11 mouse cellular contexts compared by ENCODE assay signal in genomic region chr4:132841493-132841892, GRCm38 (mm10). TPM values are rescaled to one million over a fixed set of nuclear protein-coding genes. Genes with fewer than 3 reads are reported as not detected.
A peak's percentile ranks its signal among the peaks of the same experiment; 100 is the strongest.
DNase-seq lines count a peak whose midpoint lies in the region; ATAC-seq and TF ChIP-seq lines count a peak whose summit lies in the region.
"Had no signal": no experiment of that assay in that cellular context is flagged by ENCODE, and none has a peak within 500 bp of the region (broad histone marks: within the 10 kb centered on the region; RNA-seq: fewer than 3 reads in every experiment).

No protein-coding gene starts in this region.

- H3ac ChIP-seq in myocyte (ENCODE audit: control insufficient read depth, insufficient read length) = peak overlapping the region; percentile 67

- peak overlapping the region; percentile 70 for H3K4me2 ChIP-seq in kidney, embryonic 15.5 days
- peak overlapping the region; percentile 74 for H3K4me2 ChIP-seq in embryonic facial prominence, embryonic 13.5 days
- peak overlapping the region; percentile 74 for H3K4me2 ChIP-seq in intestine, embryonic 16.5 days (ENCODE audit: low read depth, low read length)
- H3K4me2 ChIP-seq in myocyte (ENCODE audit: low read depth) = peak overlapping the region; percentile 67

- H3K4me1 ChIP-seq in kidney, embryonic 15.5 days = peaks cover 14% of the 10 kb centered on the region
- peaks cover 11% of the 10 kb centered on the region for H3K4me1 ChIP-seq in embryonic facial prominence, embryonic 13.5 days
- peaks cover 9% of the 10 kb centered on the region for H3K4me1 ChIP-seq in intestine, embryonic 16.5 days (ENCODE audit: control insufficient read depth, insufficient read depth, low read length)
- peaks cover 7% of the 10 kb centered on the region for H3K4me1 ChIP-seq in lung, adult 2 months (ENCODE audit: control insufficient read depth, insufficient read depth, low read length)

- H3K9ac ChIP-seq in kidney, embryonic 15.5 days = peak overlapping the region; percentile 87
- peak overlapping the region; percentile 97 for H3K9ac ChIP-seq in embryonic facial prominence, embryonic 13.5 days
- H3K9ac ChIP-seq in intestine, embryonic 16.5 days (ENCODE audit: low read depth, low read length) = peak overlapping the region; percentile 92

- H3K9me3 ChIP-seq in kidney, embryonic 15.5 days (replicated peaks) = no peaks in the 10 kb centered on the region
- no peaks in the 10 kb centered on the region for H3K9me3 ChIP-seq in embryonic facial prominence, embryonic 13.5 days
- no peaks in the 10 kb centered on the region for H3K9me3 ChIP-seq in intestine, embryonic 16.5 days (ENCODE audit: control insufficient read depth, low read length)

- no peak overlapping the region for H3K27ac ChIP-seq in kidney, embryonic 15.5 days
- H3K27ac ChIP-seq in embryonic facial prominence, embryonic 13.5 days = no peak overlapping the region
- H3K27ac ChIP-seq in intestine, embryonic 16.5 days (ENCODE audit: low read length) = no peak overlapping the region

- no peak for TF ChIP-seq CTCF in lung, adult 2 months (IDR thresholded peaks at IDR 0.05; ENCODE audit: insufficient read depth, low read length)

- peaks cover 52% of the 10 kb centered on the region for H3K79me2 ChIP-seq in myocyte (ENCODE audit: control insufficient read depth, insufficient read depth)

- no peaks in the 10 kb centered on the region for H3K27me3 ChIP-seq in kidney, embryonic 15.5 days
- H3K27me3 ChIP-seq in embryonic facial prominence, embryonic 13.5 days = no peaks in the 10 kb centered on the region
- H3K27me3 ChIP-seq in intestine, embryonic 16.5 days (replicated peaks; ENCODE audit: control insufficient read depth, insufficient read depth, low read length) = no peaks in the 10 kb centered on the region
- H3K27me3 ChIP-seq in myocyte (ENCODE audit: control insufficient read depth, insufficient read depth, insufficient read length) = no peaks in the 10 kb centered on the region
- H3K27me3 ChIP-seq: Patski had no signal

- H3K36me3 ChIP-seq in kidney, embryonic 15.5 days = peaks cover 41% of the 10 kb centered on the region
- H3K36me3 ChIP-seq in embryonic facial prominence, embryonic 13.5 days = peaks cover 41% of the 10 kb centered on the region
- 0 out of 2 replicates have a peak, but pooled peaks cover 5% of the 10 kb centered on the region for H3K36me3 ChIP-seq in intestine, embryonic 16.5 days (ENCODE audit: control insufficient read depth, insufficient read depth, low read length)
- peaks cover 23% of the 10 kb centered on the region for H3K36me3 ChIP-seq in myocyte (ENCODE audit: control insufficient read depth, insufficient read depth)

- no peak for DNase-seq in kidney, postnatal 36 days
- DNase-seq in left cerebral cortex, postnatal 36 days (ENCODE audit: low spot score in 2 of 2) = no peak
- DNase-seq in frontal cortex, postnatal 25 days (ENCODE audit: low spot score in 2 of 2) = no peak
- no peak for DNase-seq in lung, adult 2 months
- DNase-seq: cerebellum, adult 9-11 months; kidney, adult 11 months had no signal

- no peak for TF ChIP-seq POLR2A in myocyte (IDR thresholded peaks at IDR 0.05; ENCODE audit: insufficient read length, low read depth)
- TF ChIP-seq POLR2A in lung, adult 2 months (IDR thresholded peaks at IDR 0.05; ENCODE audit: borderline replicate concordance, extremely low read depth, low read depth, low read length) = no peak

- peak overlapping the region; percentile 82 for H3K4me3 ChIP-seq in kidney, embryonic 15.5 days (replicated peaks)
- H3K4me3 ChIP-seq in embryonic facial prominence, embryonic 13.5 days = peak overlapping the region; percentile 95
- H3K4me3 ChIP-seq in intestine, embryonic 16.5 days (ENCODE audit: low read length) = peak overlapping the region; percentile 90
- peak overlapping the region; percentile 74 for H3K4me3 ChIP-seq in myocyte
- H3K4me3 ChIP-seq in lung, adult 2 months (replicated peaks; ENCODE audit: extremely low read depth, low read depth, low read length) = no peak overlapping the region

- ATAC-seq in kidney, embryonic 15.5 days (replicated peaks; ENCODE audit: low FRiP score) = no peak
- no peak for ATAC-seq in embryonic facial prominence, embryonic 13.5 days (ENCODE audit: insufficient number of reproducible peaks, insufficient read depth, low FRiP score, low TSS enrichment, low read depth)
- no peak for ATAC-seq in intestine, embryonic 16.5 days
- ATAC-seq: Patski had no signal

- intact Hi-C loops in left cerebral cortex, postnatal 36 days (cut with DNase I) = loop anchor here (5.0 kb wide), 1 partner anchor 81 kb away; the partner anchor contains the start of gene Fam76a

- WGBS in kidney, embryonic 15.5 days = 73% methylated on average over 3 of the region's 3 CpGs
- 67% methylated on average over 3 of the region's 3 CpGs for WGBS in embryonic facial prominence, embryonic 13.5 days
- WGBS in intestine, embryonic 16.5 days = 68% methylated on average over 3 of the region's 3 CpGs
- WGBS in lung, adult 2 months = 82% methylated on average over 3 of the region's 3 CpGs

TF ChIP-seq in myocyte, 11 proteins besides CTCF, POLR2A, EP300 and RAD21:
- no peak for TF ChIP-seq MYOD1 (IDR thresholded peaks at IDR 0.05; ENCODE audit: control insufficient read depth in 1 of 3, insufficient read length in 2 of 3, low read depth in 2 of 3)
- TF ChIP-seq POLR2AphosphoS2 (IDR thresholded peaks at IDR 0.05; ENCODE audit: insufficient read length, low read depth) = no peak
TF ChIP-seq in myocyte: peak in this region for 0.

RNA-seq across cellular contexts. Expression of gene Ppp1r8, which starts 1.5 kb away (rescaled TPM):
- 62.6 and 66.5 TPM in 2 replicates for polyA plus RNA-seq in kidney, embryonic 15.5 days (2015; fragmentation: Nextera tagmentation; extraction: Ambion mirVana)
- 55.9 and 64.0 TPM in 2 replicates for polyA plus RNA-seq in embryonic facial prominence, embryonic 13.5 days (2015; fragmentation: Nextera tagmentation; extraction: Ambion mirVana)
- 50.8 and 60.2 TPM in 2 replicates for polyA plus RNA-seq in intestine, embryonic 16.5 days (2015; fragmentation: Nextera tagmentation; extraction: Ambion mirVana)
- polyA plus RNA-seq in myocyte (2012; fragmentation: generic; extraction: Trizol) = 62.4 TPM
- 10 to 100 TPM; 42.7 to 45.9 TPM for total RNA-seq in left cerebral cortex, postnatal 36 days (2021)
- 20.9 and 29.9 TPM in 2 replicates for polyA plus RNA-seq in lung, adult 2 months (2012; rRNA removed)

RNA-seq across cellular contexts. Expression of gene Stx12, which starts 42.8 kb away (rescaled TPM):
- polyA plus RNA-seq in kidney, embryonic 15.5 days (2015; fragmentation: Nextera tagmentation; extraction: Ambion mirVana) = 55.9 and 57.7 TPM in 2 replicates
- polyA plus RNA-seq in embryonic facial prominence, embryonic 13.5 days (2015; fragmentation: Nextera tagmentation; extraction: Ambion mirVana) = 60.3 and 65.5 TPM in 2 replicates
- 54.3 and 55.0 TPM in 2 replicates for polyA plus RNA-seq in intestine, embryonic 16.5 days (2015; fragmentation: Nextera tagmentation; extraction: Ambion mirVana)
- polyA plus RNA-seq in myocyte (2012; fragmentation: generic; extraction: Trizol) = 23.4 TPM
- total RNA-seq in left cerebral cortex, postnatal 36 days (2021) = 100 to 1,000 TPM in 1 of 2 experiments, 10 to 100 TPM in 1; 96.5 to 101 TPM
- polyA plus RNA-seq in lung, adult 2 months (2012; rRNA removed) = 22.0 and 28.3 TPM in 2 replicates

RNA-seq across cellular contexts. Expression of gene Themis2, which starts 45.3 kb away (rescaled TPM):
- polyA plus RNA-seq in kidney, embryonic 15.5 days (2015; fragmentation: Nextera tagmentation; extraction: Ambion mirVana) = 0.91 and 1.7 TPM in 2 replicates
- polyA plus RNA-seq in embryonic facial prominence, embryonic 13.5 days (2015; fragmentation: Nextera tagmentation; extraction: Ambion mirVana) = 0.79 and 1.4 TPM in 2 replicates
- polyA plus RNA-seq in intestine, embryonic 16.5 days (2015; fragmentation: Nextera tagmentation; extraction: Ambion mirVana) = 1.7 TPM in 2 replicates
- not detected for polyA plus RNA-seq in myocyte (2012; fragmentation: generic; extraction: Trizol)
- 1 to 10 TPM in 1 of 2 experiments, under 1 TPM in 1; 0.89 to 1.3 TPM for total RNA-seq in left cerebral cortex, postnatal 36 days (2021)
- polyA plus RNA-seq in lung, adult 2 months (2012; rRNA removed) = 13.6 and 16.5 TPM in 2 replicates
- polyA plus RNA-seq: Patski had no signal
